9 mouse cellular contexts compared by ENCODE assay signal in genomic region chr6:34346096-34346898, GRCm38 (mm10). TPM values are rescaled to one million over a fixed set of nuclear protein-coding genes. Genes with fewer than 3 reads are reported as not detected.
DNase-seq lines count a peak whose midpoint lies in the region; ATAC-seq and TF ChIP-seq lines count a peak whose summit lies in the region.
"Had no signal": no experiment of that assay in that cellular context is flagged by ENCODE, and none has a peak within 500 bp of the region (broad histone marks: within the 10 kb centered on the region; RNA-seq: fewer than 3 reads in every experiment).

No protein-coding gene starts in this region.

- H3K9ac ChIP-seq in hindbrain, embryonic 13.5 days, result no peak overlapping the region

- 0 out of 2 replicates have a peak overlapping the region, but pooled peaks have one; percentile 10 for H3K4me2 ChIP-seq in hindbrain, embryonic 13.5 days

- TF ChIP-seq CTCF in Patski (IDR thresholded peaks at IDR 0.05), result peak; percentile 96

- no peak overlapping the region for H3K4me3 ChIP-seq in hindbrain, embryonic 13.5 days
- H3K4me3 ChIP-seq: myocyte had no signal

- no peak overlapping the region for H3K27ac ChIP-seq in hindbrain, embryonic 13.5 days

- H3K27me3 ChIP-seq in Patski, result no peaks in the 10 kb centered on the region
- no peaks in the 10 kb centered on the region for H3K27me3 ChIP-seq in hindbrain, embryonic 13.5 days

- peak; percentile 78 for ATAC-seq in Patski
- peak; percentile 78 for ATAC-seq in hindbrain, embryonic 13.5 days (ENCODE audit: low FRiP score)

- DNase-seq in Patski (ENCODE audit: low read depth, low spot score), result no peak
- DNase-seq in cerebellum, postnatal 10 days, result peak; percentile 85 to 88
- DNase-seq in frontal cortex, postnatal 25 days (ENCODE audit: low spot score in 2 of 2), result peak; percentile 59 to 65
- DNase-seq in layer of hippocampus, postnatal 14 days (ENCODE audit: low spot score in 2 of 2), result peak; percentile 77 to 80
- DNase-seq in lung, postnatal 4 days, result peak; percentile 71 to 82
- DNase-seq in right cerebral cortex, adult 2 months (ENCODE audit: low spot score in 2 of 2), result peak; percentile 81 to 84
- DNase-seq in urinary bladder, postnatal 25 days (ENCODE audit: low spot score), result peak; percentile 75

- H3K36me3 ChIP-seq in hindbrain, embryonic 13.5 days, result no peaks in the 10 kb centered on the region

- peaks cover 10% of the 10 kb centered on the region for H3K4me1 ChIP-seq in hindbrain, embryonic 13.5 days (replicated peaks)

- no peaks in the 10 kb centered on the region for H3K9me3 ChIP-seq in hindbrain, embryonic 13.5 days

- WGBS in hindbrain, embryonic 13.5 days, result 45% methylated on average over 14 of the region's 14 CpGs

- in situ Hi-C loops in Patski (cut with MboI; ENCODE audit: low pct_unique_long_range_greater_than_20kb), result no loop called here

- POLR2A ChIA-PET in Patski (lab: Charles Lee), result interaction anchor here (1.2 kb wide), 1 partner anchor 54 kb away, joined by 3 read pairs; no protein-coding TSS in a partner anchor

- CTCF ChIA-PET in Patski (lab: Charles Lee), result interaction anchor here (0.6 to 5.4 kb wide), 25 partner anchors 8 to 150 kb away, joined by 3 to 36 read pairs (median 4); partner anchors contain the start of genes Akr1b3, Akr1b8 and Bpgm

RNA-seq across cellular contexts. Expression of gene Akr1b8, which starts 7.6 kb away (rescaled TPM):
- 125 TPM for polyA plus RNA-seq in Patski (2021)
- polyA plus RNA-seq in hindbrain, embryonic 13.5 days (2015; fragmentation: Nextera tagmentation; extraction: Ambion mirVana), result 7.7 and 9.7 TPM in 2 replicates
- total RNA-seq in layer of hippocampus, postnatal 14 days (2021), result 1 to 10 TPM in 1 of 2 experiments, under 1 TPM in 1; 0.67 to 1.0 TPM

RNA-seq across cellular contexts. Expression of gene Akr1b3, which starts 29.0 kb away (rescaled TPM):
- polyA plus RNA-seq in Patski (2021), result 287 TPM
- polyA plus RNA-seq in hindbrain, embryonic 13.5 days (2015; fragmentation: Nextera tagmentation; extraction: Ambion mirVana), result 106 and 108 TPM in 2 replicates
- total RNA-seq in layer of hippocampus, postnatal 14 days (2021), result 10 to 100 TPM; 39.7 to 42.0 TPM

RNA-seq across cellular contexts. Expression of gene Akr1b10, which starts 37.7 kb away (rescaled TPM):
- polyA plus RNA-seq in Patski (2021), result 83.1 TPM
- polyA plus RNA-seq in hindbrain, embryonic 13.5 days (2015; fragmentation: Nextera tagmentation; extraction: Ambion mirVana), result 10.4 and 12.1 TPM in 2 replicates
- total RNA-seq in layer of hippocampus, postnatal 14 days (2021), result 10 to 100 TPM; 23.2 to 26.3 TPM

Comparison
In these comparisons a context has a peak if more than half of its experiments do, and no peak if none do; other contexts are left out.
1. RNA of gene Akr1b8, which starts 7.6 kb away (polyA plus RNA-seq): 125 TPM in Patski (single experiment); 7.7 to 9.7 TPM in hindbrain, embryonic 13.5 days; every median in the first group is over 10 times any median in the second.